Comparison of ENCODE assay signal across 10 mouse cellular contexts in the genomic region with DNA sequence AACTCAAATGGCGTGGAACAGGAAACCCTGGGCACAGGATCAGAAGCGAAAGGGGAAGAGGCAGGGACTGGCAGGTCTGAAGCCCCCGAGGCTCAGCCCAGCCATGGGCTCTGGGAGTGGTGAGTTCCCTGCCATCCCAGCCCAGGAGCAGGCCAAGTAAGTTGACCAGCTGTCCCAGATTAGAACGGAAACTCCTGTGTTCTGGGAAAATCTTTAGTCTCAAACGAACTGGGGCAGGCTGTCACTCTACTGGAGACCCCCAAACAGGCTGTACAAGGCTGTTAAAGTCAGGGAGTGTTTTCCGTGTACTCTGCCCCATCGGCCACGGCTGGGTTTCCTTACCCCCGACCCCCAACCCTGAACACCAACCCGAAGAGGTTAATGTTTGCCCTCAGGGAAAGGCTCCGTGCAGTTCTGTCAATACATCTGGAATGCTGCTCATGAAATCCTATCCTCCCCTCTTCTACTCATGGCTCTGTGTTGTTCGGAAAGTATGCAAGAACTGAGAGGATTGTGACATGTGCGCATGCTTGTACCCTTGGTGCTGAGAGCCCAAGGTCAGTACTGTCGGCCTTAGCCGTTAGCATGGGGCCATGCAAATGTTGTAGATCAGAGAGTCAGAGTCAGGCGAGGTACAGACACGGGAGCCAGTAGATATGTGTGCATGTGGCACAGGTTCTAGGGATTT.
DNase-seq lines count a peak whose midpoint lies in the region; ATAC-seq and TF ChIP-seq lines count a peak whose summit lies in the region.
"Had no signal": no experiment of that assay in that cellular context is flagged by ENCODE, and none has a peak within 500 bp of the region (broad histone marks: within the 10 kb centered on the region; RNA-seq: fewer than 3 reads in every experiment).

No protein-coding gene starts in this region.

- H3K4me1 ChIP-seq in intestine, embryonic 15.5 days (replicated peaks): no peaks in the 10 kb centered on the region
- no peaks in the 10 kb centered on the region for H3K4me1 ChIP-seq in intestine, postnatal 0 days (replicated peaks; ENCODE audit: control insufficient read depth, insufficient read depth, low read length)

- H3K9ac ChIP-seq in intestine, embryonic 15.5 days: no peak overlapping the region
- no peak overlapping the region for H3K9ac ChIP-seq in intestine, postnatal 0 days (ENCODE audit: low read depth, low read length)

- DNase-seq in R1 (ENCODE audit: low read depth, low spot score): peak; percentile 62
- DNase-seq in adrenal gland, postnatal 14 days: peak; percentile 72
- peak; percentile 46 for DNase-seq in heart, postnatal 4 days
- DNase-seq in T-cell, adult 2 months (ENCODE audit: low spot score): no peak
- no peak for DNase-seq in spleen, adult 18-20 months
- DNase-seq: right cerebral cortex, postnatal 25 days had no signal

- peak; percentile 47; the same call in 1 of the 2 replicates for ATAC-seq in intestine, embryonic 15.5 days
- ATAC-seq in intestine, postnatal 0 days: no peak
- ATAC-seq: forebrain, embryonic 14.5 days had no signal

- H3K4me2 ChIP-seq in intestine, embryonic 15.5 days (replicated peaks): no peak overlapping the region
- H3K4me2 ChIP-seq in intestine, postnatal 0 days (replicated peaks; ENCODE audit: low read depth): no peak overlapping the region

- 63% methylated on average over 17 of the region's 17 CpGs for WGBS in intestine, embryonic 15.5 days
- 59% methylated on average over 17 of the region's 17 CpGs for WGBS in intestine, postnatal 0 days

- no peak overlapping the region for H3K4me3 ChIP-seq in intestine, embryonic 15.5 days (replicated peaks)
- no peak overlapping the region for H3K4me3 ChIP-seq in intestine, postnatal 0 days (ENCODE audit: low read depth, low read length)

- H3K27me3 ChIP-seq in intestine, embryonic 15.5 days (replicated peaks): no peaks in the 10 kb centered on the region
- H3K27me3 ChIP-seq in intestine, postnatal 0 days (replicated peaks; ENCODE audit: control insufficient read depth, insufficient read depth, low read length): no peaks in the 10 kb centered on the region

- H3K27ac ChIP-seq in intestine, embryonic 15.5 days: no peak overlapping the region
- H3K27ac ChIP-seq in intestine, postnatal 0 days (ENCODE audit: low read depth, low read length): no peak overlapping the region

- no peaks in the 10 kb centered on the region for H3K36me3 ChIP-seq in intestine, embryonic 15.5 days
- H3K36me3 ChIP-seq in intestine, postnatal 0 days (ENCODE audit: control insufficient read depth, insufficient read depth): no peaks in the 10 kb centered on the region
- H3K36me3 ChIP-seq: G1E had no signal

- no peaks in the 10 kb centered on the region for H3K9me3 ChIP-seq in intestine, embryonic 15.5 days
- H3K9me3 ChIP-seq in intestine, postnatal 0 days (ENCODE audit: control insufficient read depth): no peaks in the 10 kb centered on the region
- H3K9me3 ChIP-seq: G1E had no signal

- no peak for TF ChIP-seq CTCF in intestine, postnatal 0 days (IDR thresholded peaks at IDR 0.05; ENCODE audit: low read depth)

Comparison
In these comparisons a context has a peak if more than half of its experiments do, and no peak if none do; other contexts are left out.
1. DNase-seq: peak in R1 (single experiment), adrenal gland, postnatal 14 days (single experiment) and heart, postnatal 4 days (single experiment); none in T-cell, adult 2 months (single experiment) and spleen, adult 18-20 months (0 of 2).